Mouse (Mus musculus) urinary bladder, adult 18-20 months (tissue): ENCODE data around the gene Gm20773.
"Not testable (repeated sequence)": the region's sequence is repeated elsewhere in the genome, so short reads cannot be mapped to it uniquely, and the experiment has no call there.

Experiments used
- DNase-seq, 2 experiments: peaks; one replicate each; pipeline ENCODE4 v3.0.0; 2022; ENCODE audit warnings: low spot score in 2 of 2, mixed read lengths in 2 of 2

Gm20773 gene

GRCm38 (mm10) chrY:13493726-13494125, at the start of gene Gm20773:
Gene Gm20773, plus strand, starts transcription at chrY:13494026.
- DNase-seq: not testable (repeated sequence)

- not testable (repeated sequence) for DNase-seq
Measured at GRCm38 (mm10) chrY:13465479-13465878, 28.3 kb upstream of the Gm20773 start, which contains the start of gene Gm21866. Gene Gm21866, minus strand, starts transcription at chrY:13465579.
